In genomic region chr8:124200400-124200799, GRCm38 (mm10) we compare ENCODE assay signal across 12 mouse cellular contexts. TPM values are rescaled to one million over a fixed set of nuclear protein-coding genes. Genes with fewer than 3 reads are reported as not detected.
DNase-seq lines count a peak whose midpoint lies in the region; ATAC-seq and TF ChIP-seq lines count a peak whose summit lies in the region.
"Had no signal": no experiment of that assay in that cellular context is flagged by ENCODE, and none has a peak within 500 bp of the region (broad histone marks: within the 10 kb centered on the region; RNA-seq: fewer than 3 reads in every experiment).

No protein-coding gene starts in this region.

- H3ac ChIP-seq in myocyte (ENCODE audit: control insufficient read depth, insufficient read length) = no peak overlapping the region

- no peaks in the 10 kb centered on the region for H3K79me2 ChIP-seq in myocyte (ENCODE audit: control insufficient read depth, insufficient read depth)

- TF ChIP-seq POLR2A in lung, adult 2 months (IDR thresholded peaks at IDR 0.05; ENCODE audit: borderline replicate concordance, extremely low read depth, low read depth, low read length) = no peak
- no peak for TF ChIP-seq POLR2A in myocyte (IDR thresholded peaks at IDR 0.05; ENCODE audit: insufficient read length, low read depth)

- peak overlapping the region; percentile 36; the same call in 1 of the 2 replicates for H3K27ac ChIP-seq in stomach, embryonic 16.5 days (ENCODE audit: low read length)
- no peak overlapping the region for H3K27ac ChIP-seq in stomach, postnatal 0 days (replicated peaks)
- no peak overlapping the region for H3K27ac ChIP-seq in forebrain, postnatal 0 days (ENCODE audit: low read depth, low read length)
- H3K27ac ChIP-seq: liver, embryonic 15.5 days had no signal

- no peak for ATAC-seq in stomach, embryonic 16.5 days (ENCODE audit: insufficient read depth, low FRiP score)
- no peak for ATAC-seq in stomach, postnatal 0 days (ENCODE audit: low FRiP score, low TSS enrichment)
- ATAC-seq in forebrain, postnatal 0 days = no peak

- H3K36me3 ChIP-seq in stomach, embryonic 16.5 days (ENCODE audit: control insufficient read depth, insufficient read depth, low read length) = no peaks in the 10 kb centered on the region
- H3K36me3 ChIP-seq in stomach, postnatal 0 days (ENCODE audit: control insufficient read depth, insufficient read depth, low read length) = no peaks in the 10 kb centered on the region
- no peaks in the 10 kb centered on the region for H3K36me3 ChIP-seq in myocyte (ENCODE audit: control insufficient read depth, insufficient read depth)
- H3K36me3 ChIP-seq in forebrain, postnatal 0 days (ENCODE audit: insufficient read depth) = no peaks in the 10 kb centered on the region
- H3K36me3 ChIP-seq: liver, embryonic 15.5 days had no signal

- H3K4me2 ChIP-seq in stomach, embryonic 16.5 days (ENCODE audit: low read depth, low read length) = no peak overlapping the region
- no peak overlapping the region for H3K4me2 ChIP-seq in stomach, postnatal 0 days (replicated peaks; ENCODE audit: low read depth)
- H3K4me2 ChIP-seq in myocyte (ENCODE audit: low read depth) = peak overlapping the region; percentile 9
- no peak overlapping the region for H3K4me2 ChIP-seq in forebrain, postnatal 0 days (ENCODE audit: low read depth)
- H3K4me2 ChIP-seq: liver, embryonic 15.5 days had no signal

- TF ChIP-seq EP300 in stomach, postnatal 0 days (optimal IDR thresholded peaks at IDR 0.05) = no peak

- TF ChIP-seq CTCF in stomach, postnatal 0 days (IDR thresholded peaks at IDR 0.05; ENCODE audit: low read depth) = no peak
- TF ChIP-seq CTCF in lung, adult 2 months (IDR thresholded peaks at IDR 0.05; ENCODE audit: insufficient read depth, low read length) = no peak
- TF ChIP-seq CTCF in forebrain, postnatal 0 days (IDR thresholded peaks at IDR 0.05; ENCODE audit: low read depth) = no peak

- peak; percentile 32 for DNase-seq in adrenal gland, adult 2 months
- no peak for DNase-seq in adrenal gland, adult 8-10 months
- no peak for DNase-seq in stomach, postnatal 0 days (ENCODE audit: low spot score)
- peak; percentile 36 for DNase-seq in lung, adult 2 months
- no peak for DNase-seq in forebrain, postnatal 0 days
- DNase-seq in gastrocnemius, adult 8-10 months (ENCODE audit: low spot score in 2 of 2) = no peak
- DNase-seq: cerebellum, adult 11 months; heart, postnatal 4 days; kidney, adult 2 months had no signal

- H3K9ac ChIP-seq in stomach, embryonic 16.5 days (ENCODE audit: low read length) = no peak overlapping the region
- no peak overlapping the region for H3K9ac ChIP-seq in stomach, postnatal 0 days (ENCODE audit: low read length)
- H3K9ac ChIP-seq in forebrain, postnatal 0 days = no peak overlapping the region
- H3K9ac ChIP-seq: liver, embryonic 15.5 days had no signal

- H3K4me3 ChIP-seq in stomach, embryonic 16.5 days (replicated peaks; ENCODE audit: low read length) = no peak overlapping the region
- no peak overlapping the region for H3K4me3 ChIP-seq in stomach, postnatal 0 days (ENCODE audit: low read depth, low read length)
- H3K4me3 ChIP-seq in lung, adult 2 months (replicated peaks; ENCODE audit: extremely low read depth, low read depth, low read length) = no peak overlapping the region
- no peak overlapping the region for H3K4me3 ChIP-seq in myocyte
- H3K4me3 ChIP-seq in forebrain, postnatal 0 days (ENCODE audit: low read depth, low read length) = no peak overlapping the region
- H3K4me3 ChIP-seq: liver, embryonic 15.5 days had no signal

- 24% methylated on average over 7 of the region's 7 CpGs for WGBS in stomach, embryonic 16.5 days
- WGBS in stomach, postnatal 0 days = 14% methylated on average over 7 of the region's 7 CpGs
- WGBS in lung, adult 2 months = 46% methylated on average over 7 of the region's 7 CpGs
- 44% methylated on average over 7 of the region's 7 CpGs for WGBS in forebrain, postnatal 0 days

- peaks cover 25% of the 10 kb centered on the region for H3K4me1 ChIP-seq in stomach, embryonic 16.5 days (ENCODE audit: control insufficient read depth, insufficient read depth, low read length)
- peaks cover 3% of the 10 kb centered on the region; the same call in 1 of the 2 replicates for H3K4me1 ChIP-seq in stomach, postnatal 0 days (replicated peaks; ENCODE audit: control insufficient read depth, insufficient read depth)
- no peaks in the 10 kb centered on the region; the same call in 1 of the 2 replicates for H3K4me1 ChIP-seq in lung, adult 2 months (ENCODE audit: control insufficient read depth, insufficient read depth, low read length)
- H3K4me1 ChIP-seq in forebrain, postnatal 0 days (ENCODE audit: insufficient read depth) = no peaks in the 10 kb centered on the region; the same call in 1 of the 2 replicates
- H3K4me1 ChIP-seq: liver, embryonic 15.5 days had no signal

- no peaks in the 10 kb centered on the region for H3K9me3 ChIP-seq in stomach, embryonic 16.5 days (replicated peaks; ENCODE audit: control insufficient read depth, low read length)
- H3K9me3 ChIP-seq in stomach, postnatal 0 days (ENCODE audit: control insufficient read depth, low read length) = no peaks in the 10 kb centered on the region
- H3K9me3 ChIP-seq in forebrain, postnatal 0 days (ENCODE audit: low read length) = no peaks in the 10 kb centered on the region
- H3K9me3 ChIP-seq: liver, embryonic 15.5 days had no signal

- no peaks in the 10 kb centered on the region for H3K27me3 ChIP-seq in stomach, embryonic 16.5 days (ENCODE audit: control insufficient read depth, insufficient read depth, low read length)
- no peaks in the 10 kb centered on the region for H3K27me3 ChIP-seq in stomach, postnatal 0 days (ENCODE audit: control insufficient read depth, insufficient read depth, low read length)
- H3K27me3 ChIP-seq in myocyte (ENCODE audit: control insufficient read depth, insufficient read depth, insufficient read length) = no peaks in the 10 kb centered on the region
- no peaks in the 10 kb centered on the region for H3K27me3 ChIP-seq in forebrain, postnatal 0 days (ENCODE audit: insufficient read depth, low read length)

TF ChIP-seq in myocyte, 11 proteins besides CTCF, POLR2A, EP300 and RAD21:
- no peak for TF ChIP-seq TCF12 (IDR thresholded peaks at IDR 0.05; ENCODE audit: insufficient read depth, poor library complexity, severe bottlenecking)
- no peak for TF ChIP-seq MYOD1 (IDR thresholded peaks at IDR 0.05; ENCODE audit: control insufficient read depth in 1 of 3, insufficient read length in 2 of 3, low read depth in 2 of 3)
- no peak for TF ChIP-seq POLR2AphosphoS2 (IDR thresholded peaks at IDR 0.05; ENCODE audit: insufficient read length, low read depth)
- TF ChIP-seq TCF3 (IDR thresholded peaks at IDR 0.05; ENCODE audit: insufficient read length, low read depth) = no peak
- TF ChIP-seq MAX (IDR thresholded peaks at IDR 0.05; ENCODE audit: low read depth) = no peak
- TF ChIP-seq MYOG (IDR thresholded peaks at IDR 0.05; ENCODE audit: control insufficient read depth in 1 of 3, insufficient read depth in 1 of 3, insufficient read length in 2 of 3, low read depth in 2 of 3) = no peak
- TF ChIP-seq REST (IDR thresholded peaks at IDR 0.05; ENCODE audit: insufficient read depth, insufficient read length) = no peak
- TF ChIP-seq CEBPB (IDR thresholded peaks at IDR 0.05; ENCODE audit: insufficient read depth, poor library complexity, severe bottlenecking) = no peak
- no peak for TF ChIP-seq SRF (IDR thresholded peaks at IDR 0.05; ENCODE audit: control insufficient read depth, insufficient read length, low read depth)
- no peak for TF ChIP-seq E2F4 (IDR thresholded peaks at IDR 0.05; ENCODE audit: insufficient read depth)
- TF ChIP-seq USF1 (IDR thresholded peaks at IDR 0.05; ENCODE audit: low read depth) = no peak

RNA-seq across cellular contexts. Expression of gene Galnt2, which starts 30.8 kb away (rescaled TPM):
- 10 to 100 TPM; 46.9 to 64.0 TPM for total RNA-seq in adrenal gland, adult 2 months (2021)
- polyA plus RNA-seq in adrenal gland, adult 2 months (2012; rRNA removed) = 11.1 and 11.4 TPM in 2 replicates
- 10 to 100 TPM; 47.0 to 66.5 (median 54.4) TPM for total RNA-seq in adrenal gland, adult 8-10 months (2022)
- 47.4 and 49.3 TPM in 2 replicates for polyA plus RNA-seq in stomach, embryonic 16.5 days (2015; fragmentation: Nextera tagmentation; extraction: Ambion mirVana)
- polyA plus RNA-seq in stomach, postnatal 0 days (2015; fragmentation: Nextera tagmentation; extraction: Ambion mirVana) = 48.6 and 48.9 TPM in 2 replicates
- polyA plus RNA-seq in lung, adult 2 months (2012; rRNA removed) = 17.6 and 25.5 TPM in 2 replicates
- 59.4 TPM for polyA plus RNA-seq in myocyte (2012; fragmentation: generic; extraction: Trizol)
- 55.4 and 55.5 TPM in 2 replicates for total RNA-seq in forebrain, postnatal 0 days (2014; rRNA removed)
- 58.2 and 63.1 TPM in 2 replicates for polyA plus RNA-seq in forebrain, postnatal 0 days (2015; fragmentation: Nextera tagmentation; extraction: Ambion mirVana)
- total RNA-seq in gastrocnemius, adult 8-10 months (2022) = 10 to 100 TPM; 43.1 to 54.1 (median 49.5) TPM

Comparison
In these comparisons a context has a peak if more than half of its experiments do, and no peak if none do; other contexts are left out.
1. DNase-seq: peak in adrenal gland, adult 2 months (single experiment) and lung, adult 2 months (single experiment); none in adrenal gland, adult 8-10 months (single experiment), stomach, postnatal 0 days (single experiment), forebrain, postnatal 0 days (single experiment) and gastrocnemius, adult 8-10 months (0 of 2).